Mouse (Mus musculus) liver, embryonic 18 days (tissue): ENCODE results near the gene Lrit3. TPM values are rescaled to one million over a fixed set of nuclear protein-coding genes. Genes with fewer than 3 reads are reported as not detected.

ENCODE experiments used
- polyA plus RNA-seq: library from polyadenylated mRNA; depleted of rRNA; stranded (reverse); fragments of >200 nt; gene quantifications from 2 replicates; pipeline ENCODE4 v1.2.3, GENCODE M21; 2012; rRNA removed

Gene Lrit3
- not detected in 2 replicates for polyA plus RNA-seq

DNA sequence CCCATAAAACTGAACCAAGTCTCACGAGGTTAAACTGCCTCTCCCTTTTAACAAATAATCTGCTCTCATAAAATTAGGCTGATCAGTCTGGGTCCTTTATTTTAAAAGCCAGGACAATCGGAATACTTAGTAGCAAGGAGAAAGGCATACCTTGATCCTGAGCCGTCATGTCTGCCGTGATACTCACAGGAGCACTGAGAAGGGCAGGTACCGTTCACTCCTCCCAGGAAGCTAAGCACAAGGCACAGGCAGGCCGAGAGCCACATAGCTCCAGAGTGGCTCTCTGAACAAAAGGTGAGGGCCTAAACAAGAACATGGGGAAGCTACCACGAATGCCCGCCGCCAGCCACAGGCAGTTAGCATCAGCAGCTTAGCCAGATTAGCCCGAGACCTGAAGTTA lies at the start of gene Lrit3:
Lrit3 (minus strand) TSS at position 266 of the 400 bp plus-strand sequence.

DNA sequence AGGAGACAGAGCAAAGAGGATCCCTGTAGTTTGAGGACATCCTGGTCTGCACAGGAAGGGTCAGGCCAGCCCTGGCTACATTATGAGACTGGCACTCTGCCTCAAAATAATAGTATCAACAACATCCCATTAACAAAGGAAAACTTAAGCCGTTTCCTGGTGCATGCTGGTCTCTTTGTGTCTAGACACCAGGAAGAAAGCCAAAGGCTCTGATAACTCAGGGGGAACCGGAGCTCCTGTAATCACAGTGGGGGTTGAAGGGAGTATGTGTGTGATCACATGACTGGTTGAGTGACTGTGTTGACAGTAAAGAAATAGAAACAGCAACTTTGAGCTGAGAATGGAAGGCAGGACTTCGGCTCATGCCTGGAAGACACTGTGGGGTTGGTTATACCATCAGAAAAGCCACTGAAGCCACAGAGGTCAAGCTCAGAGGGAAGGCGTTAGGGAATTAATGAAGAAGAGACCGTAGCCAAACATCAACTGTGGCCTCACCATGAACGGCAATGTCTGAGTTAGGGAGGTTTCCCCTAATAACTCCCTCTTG lies 31.6 kb upstream of the Lrit3 start, which contains the start of gene Cfi:
Cfi (plus strand) TSS at position 497 of the 547 bp plus-strand sequence.

DNA sequence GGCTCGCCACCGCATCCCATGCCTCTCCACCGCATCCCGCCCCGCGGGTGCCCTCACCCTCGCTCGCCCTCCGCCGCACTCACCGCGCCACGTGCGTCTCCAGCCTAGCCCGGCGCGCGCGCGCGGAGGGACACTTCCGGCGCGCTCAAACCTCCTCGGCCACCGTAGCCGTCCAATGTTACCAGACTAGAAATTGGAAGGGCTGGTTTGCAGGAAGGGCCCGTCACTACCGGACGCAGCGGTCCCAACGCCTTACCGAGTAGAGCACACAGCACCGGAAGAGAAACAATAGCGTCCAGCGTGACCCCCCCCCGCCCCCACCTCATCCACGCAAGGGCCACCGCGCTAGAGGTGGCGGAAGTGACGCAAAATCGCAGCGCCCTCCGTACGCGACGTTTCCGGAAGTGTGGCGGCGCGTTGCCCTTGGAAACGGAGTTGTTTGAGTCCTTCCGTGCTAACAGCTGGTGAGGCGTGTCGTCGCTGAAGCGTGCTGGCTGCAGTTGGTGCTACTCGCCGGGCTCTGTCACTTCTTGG lies 27.3 kb upstream of the Lrit3 start, which contains the start of gene Gar1:
Gar1 (minus strand) TSS at position 362 of the 534 bp plus-strand sequence.

DNA sequence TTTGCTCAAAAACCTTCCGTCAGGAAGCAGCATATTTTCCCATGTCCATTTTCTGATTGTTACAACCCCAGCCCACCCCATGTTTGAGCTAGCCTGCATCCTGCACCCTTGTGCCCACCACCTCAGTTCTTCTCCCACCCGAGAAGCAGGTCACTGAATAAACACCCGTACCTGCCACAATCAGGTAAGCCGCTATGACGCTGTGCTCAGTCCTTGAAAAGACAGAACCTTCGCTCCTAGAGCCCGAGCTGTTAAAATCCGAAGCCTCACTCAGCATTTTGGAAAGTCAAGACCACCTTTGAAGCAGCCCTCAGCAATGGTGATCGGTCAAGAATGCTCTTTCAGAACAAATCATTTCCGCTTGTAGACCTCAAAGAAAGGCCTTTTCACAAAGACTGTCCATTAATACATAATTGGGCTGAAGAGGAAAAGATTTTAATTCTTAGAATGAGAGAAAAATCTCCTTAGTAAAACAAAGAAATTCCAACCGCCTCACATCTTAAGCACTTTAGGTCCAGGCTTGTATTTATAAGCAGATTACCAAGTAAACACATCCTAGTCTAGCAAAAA lies 18.5 kb upstream of the Lrit3 start, which contains the start of gene Rrh:
Rrh (minus strand) TSS at position 382 of the 570 bp plus-strand sequence.

DNA sequence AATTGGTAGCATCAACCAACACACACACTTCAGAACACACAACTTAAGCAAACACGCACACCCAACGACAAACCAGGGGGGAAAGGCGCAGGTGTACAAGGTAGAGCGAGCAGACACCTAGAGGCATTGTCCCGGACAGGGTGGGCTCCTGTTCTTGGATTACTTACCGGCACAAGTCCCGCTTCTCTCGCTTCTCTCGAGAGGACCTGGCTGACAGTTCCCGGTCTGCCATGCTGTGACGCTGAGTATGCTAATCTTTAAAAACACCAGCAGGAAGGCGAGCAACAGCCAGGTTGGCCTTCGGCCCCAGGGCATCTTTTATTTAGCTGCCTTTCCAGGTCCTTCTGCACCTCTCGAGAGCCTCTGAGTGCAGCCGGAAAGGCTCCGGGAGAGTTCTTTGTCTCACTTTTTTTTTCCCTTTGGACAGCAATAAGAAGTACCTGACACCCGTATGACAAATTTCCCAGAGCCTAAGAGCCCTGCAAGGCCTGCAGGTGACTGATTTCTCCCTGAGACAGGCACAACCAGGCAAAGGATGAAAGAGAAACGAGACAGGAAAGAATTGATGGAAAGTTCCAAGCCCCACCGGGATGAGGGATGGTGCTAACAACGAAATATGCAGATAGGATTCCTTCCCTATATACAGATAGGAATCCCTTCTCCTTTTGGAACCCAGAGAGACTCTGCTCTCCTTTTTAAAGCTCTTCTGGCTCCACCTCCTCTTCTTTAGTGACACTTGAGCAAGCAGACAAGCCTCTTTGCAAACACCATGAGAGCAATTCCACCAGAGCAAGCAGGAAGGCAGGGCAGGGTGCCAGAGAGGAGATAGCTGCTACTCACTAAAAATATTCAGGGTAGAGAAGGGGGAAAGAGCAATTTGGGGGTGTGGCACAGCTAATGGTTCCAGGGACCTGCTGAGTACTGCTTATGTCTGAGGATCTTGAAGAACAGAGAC lies 48.9 kb downstream of the Lrit3 start, which contains the start of gene Egf:
Egf (minus strand) TSS at position 667 of the 955 bp plus-strand sequence.

Other genes starting within 250 kb of the Lrit3 start
- 0.40 and 0.60 TPM in 2 replicates for gene Egf, start 48.7 kb downstream of the Lrit3 start, polyA plus RNA-seq
- gene Rrh, start 18.6 kb upstream of the Lrit3 start, polyA plus RNA-seq = 0.02 and 0.05 TPM in 2 replicates
- 43.2 and 47.6 TPM in 2 replicates for gene Gar1, start 27.4 kb upstream of the Lrit3 start, polyA plus RNA-seq
- gene Cfi, start 31.9 kb upstream of the Lrit3 start, polyA plus RNA-seq = 282 and 306 TPM in 2 replicates
- gene Pla2g12a, start 74.6 kb upstream of the Lrit3 start, polyA plus RNA-seq = 50.5 and 59.3 TPM in 2 replicates
- 23.6 and 25.5 TPM in 2 replicates for gene Casp6, start 97.4 kb upstream of the Lrit3 start, polyA plus RNA-seq
- gene Mcub, start 166.2 kb upstream of the Lrit3 start, polyA plus RNA-seq = 3.9 and 4.6 TPM in 2 replicates